ENCODE assay signal across 15 mouse cellular contexts in genomic region chr1:118905319-118905718, GRCm38 (mm10).
DNase-seq lines count a peak whose midpoint lies in the region; ATAC-seq lines count a peak whose summit lies in the region.
"Had no signal": no experiment of that assay in that cellular context is flagged by ENCODE, and none has a peak within 500 bp of the region (broad histone marks: within the 10 kb centered on the region; RNA-seq: fewer than 3 reads in every experiment).

No protein-coding gene starts in this region.

- peak overlapping the region; percentile 5; the same call in 1 of the 2 replicates for H3K27ac ChIP-seq in heart, embryonic 15.5 days
- H3K27ac ChIP-seq in embryonic facial prominence, embryonic 13.5 days = peak overlapping the region; percentile 62
- H3K27ac ChIP-seq in forebrain, embryonic 14.5 days (ENCODE audit: low read depth, low read length) = no peak overlapping the region
- no peak overlapping the region; the same call in 1 of the 2 replicates for H3K27ac ChIP-seq in lung, embryonic 16.5 days (ENCODE audit: low read length)
- H3K27ac ChIP-seq in kidney, embryonic 15.5 days = no peak overlapping the region
- H3K27ac ChIP-seq: embryonic facial prominence, embryonic 12.5 days; liver, embryonic 15.5 days; neural tube, embryonic 12.5 days had no signal

- 0 out of 2 replicates have a peak overlapping the region, but pooled peaks have one; percentile 3 for H3K4me2 ChIP-seq in heart, embryonic 15.5 days
- H3K4me2 ChIP-seq in embryonic facial prominence, embryonic 13.5 days = no peak overlapping the region
- H3K4me2 ChIP-seq in forebrain, embryonic 14.5 days (ENCODE audit: low read length) = no peak overlapping the region
- H3K4me2 ChIP-seq in lung, embryonic 16.5 days (ENCODE audit: low read depth, low read length) = no peak overlapping the region
- no peak overlapping the region for H3K4me2 ChIP-seq in kidney, embryonic 15.5 days
- H3K4me2 ChIP-seq: embryonic facial prominence, embryonic 12.5 days; liver, embryonic 15.5 days; midbrain, embryonic 11.5 days; neural tube, embryonic 12.5 days had no signal

- ATAC-seq in heart, embryonic 15.5 days (replicated peaks; ENCODE audit: insufficient number of reproducible peaks, insufficient read depth, low FRiP score, low read depth) = no peak
- no peak for ATAC-seq in embryonic facial prominence, embryonic 13.5 days (ENCODE audit: insufficient number of reproducible peaks, insufficient read depth, low FRiP score, low TSS enrichment, low read depth)
- peak; percentile 18; the same call in 1 of the 2 replicates for ATAC-seq in forebrain, embryonic 14.5 days
- ATAC-seq in lung, embryonic 16.5 days (ENCODE audit: low read depth) = peak; percentile 46
- ATAC-seq in kidney, embryonic 15.5 days (replicated peaks; ENCODE audit: low FRiP score) = no peak
- ATAC-seq: intestine, embryonic 16.5 days; Patski had no signal

- H3K36me3 ChIP-seq in heart, embryonic 15.5 days = no peaks in the 10 kb centered on the region
- no peaks in the 10 kb centered on the region for H3K36me3 ChIP-seq in embryonic facial prominence, embryonic 13.5 days
- H3K36me3 ChIP-seq in forebrain, embryonic 14.5 days (ENCODE audit: control insufficient read depth, insufficient read depth, low read length) = no peaks in the 10 kb centered on the region
- no peaks in the 10 kb centered on the region for H3K36me3 ChIP-seq in lung, embryonic 16.5 days (ENCODE audit: control insufficient read depth, insufficient read depth, low read length)
- H3K36me3 ChIP-seq in kidney, embryonic 15.5 days = no peaks in the 10 kb centered on the region
- H3K36me3 ChIP-seq: embryonic facial prominence, embryonic 12.5 days; liver, embryonic 15.5 days; neural tube, embryonic 12.5 days had no signal

- H3K27me3 ChIP-seq in heart, embryonic 15.5 days = no peaks in the 10 kb centered on the region
- H3K27me3 ChIP-seq in embryonic facial prominence, embryonic 13.5 days = no peaks in the 10 kb centered on the region
- no peaks in the 10 kb centered on the region for H3K27me3 ChIP-seq in forebrain, embryonic 14.5 days (replicated peaks; ENCODE audit: control insufficient read depth, insufficient read depth, low read length)
- H3K27me3 ChIP-seq in lung, embryonic 16.5 days (ENCODE audit: control insufficient read depth, insufficient read depth, low read depth, low read length) = peaks cover 31% of the 10 kb centered on the region
- H3K27me3 ChIP-seq in kidney, embryonic 15.5 days = peaks cover 6% of the 10 kb centered on the region; the same call in 1 of the 2 replicates
- H3K27me3 ChIP-seq: embryonic facial prominence, embryonic 12.5 days; liver, embryonic 15.5 days; neural tube, embryonic 12.5 days; Patski had no signal

- no peak for DNase-seq in heart, adult 9 months (ENCODE audit: low spot score in 2 of 2)
- peak; percentile 54 for DNase-seq in forebrain, embryonic 14.5 days (ENCODE audit: low spot score)
- no peak for DNase-seq in left cerebral cortex, adult 18-20 months (ENCODE audit: low spot score in 2 of 2)
- DNase-seq: cerebellum, postnatal 25 days; kidney, postnatal 4 days had no signal

- H3K4me1 ChIP-seq in heart, embryonic 15.5 days (replicated peaks) = peaks cover 28% of the 10 kb centered on the region
- H3K4me1 ChIP-seq in embryonic facial prominence, embryonic 13.5 days = peaks cover 84% of the 10 kb centered on the region
- H3K4me1 ChIP-seq in forebrain, embryonic 14.5 days (ENCODE audit: control insufficient read depth, insufficient read depth, low read length) = peaks cover 26% of the 10 kb centered on the region
- peaks cover 18% of the 10 kb centered on the region for H3K4me1 ChIP-seq in lung, embryonic 16.5 days (replicated peaks; ENCODE audit: control insufficient read depth, insufficient read depth, low read length)
- H3K4me1 ChIP-seq in kidney, embryonic 15.5 days = peaks cover 47% of the 10 kb centered on the region
- H3K4me1 ChIP-seq: liver, embryonic 15.5 days had no signal

- no peaks in the 10 kb centered on the region for H3K9me3 ChIP-seq in heart, embryonic 15.5 days (replicated peaks)
- H3K9me3 ChIP-seq in embryonic facial prominence, embryonic 13.5 days = no peaks in the 10 kb centered on the region
- H3K9me3 ChIP-seq in forebrain, embryonic 14.5 days (replicated peaks; ENCODE audit: control insufficient read depth, low read length) = no peaks in the 10 kb centered on the region
- no peaks in the 10 kb centered on the region for H3K9me3 ChIP-seq in lung, embryonic 16.5 days (ENCODE audit: control insufficient read depth, low read length)
- no peaks in the 10 kb centered on the region for H3K9me3 ChIP-seq in kidney, embryonic 15.5 days (replicated peaks)
- H3K9me3 ChIP-seq: embryonic facial prominence, embryonic 12.5 days; liver, embryonic 15.5 days; neural tube, embryonic 12.5 days had no signal

- H3K4me3 ChIP-seq in heart, embryonic 15.5 days = no peak overlapping the region
- H3K4me3 ChIP-seq in embryonic facial prominence, embryonic 13.5 days = no peak overlapping the region
- H3K4me3 ChIP-seq in forebrain, embryonic 14.5 days (ENCODE audit: low read depth, low read length) = no peak overlapping the region
- no peak overlapping the region for H3K4me3 ChIP-seq in lung, embryonic 16.5 days (ENCODE audit: low read length)
- no peak overlapping the region for H3K4me3 ChIP-seq in kidney, embryonic 15.5 days (replicated peaks)
- H3K4me3 ChIP-seq: embryonic facial prominence, embryonic 12.5 days; liver, embryonic 15.5 days; neural tube, embryonic 12.5 days had no signal

- no peak overlapping the region for H3K9ac ChIP-seq in heart, embryonic 15.5 days
- no peak overlapping the region for H3K9ac ChIP-seq in embryonic facial prominence, embryonic 13.5 days
- no peak overlapping the region for H3K9ac ChIP-seq in forebrain, embryonic 14.5 days (ENCODE audit: low read length)
- H3K9ac ChIP-seq in lung, embryonic 16.5 days (ENCODE audit: low read length) = no peak overlapping the region
- no peak overlapping the region for H3K9ac ChIP-seq in kidney, embryonic 15.5 days
- H3K9ac ChIP-seq: embryonic facial prominence, embryonic 12.5 days; liver, embryonic 15.5 days; neural tube, embryonic 12.5 days had no signal

- 51% methylated on average over 5 of the region's 5 CpGs for WGBS in heart, embryonic 15.5 days
- 60% methylated on average over 5 of the region's 5 CpGs for WGBS in embryonic facial prominence, embryonic 13.5 days
- WGBS in forebrain, embryonic 14.5 days = 57% methylated on average over 5 of the region's 5 CpGs
- WGBS in lung, embryonic 16.5 days = 44% methylated on average over 5 of the region's 5 CpGs
- WGBS in kidney, embryonic 15.5 days = 85% methylated on average over 5 of the region's 5 CpGs

Comparison
In these comparisons a context has a peak if more than half of its experiments do, and no peak if none do; other contexts are left out.
1. ATAC-seq: peak in forebrain, embryonic 14.5 days (single experiment) and lung, embryonic 16.5 days (single experiment); none in heart, embryonic 15.5 days (single experiment), embryonic facial prominence, embryonic 13.5 days (single experiment) and kidney, embryonic 15.5 days (single experiment).
2. H3K27ac ChIP-seq: peak in heart, embryonic 15.5 days (single experiment) and embryonic facial prominence, embryonic 13.5 days (single experiment); none in forebrain, embryonic 14.5 days (single experiment), lung, embryonic 16.5 days (single experiment) and kidney, embryonic 15.5 days (single experiment).